Mouse (Mus musculus) neural tube, embryonic 11.5 days (tissue): Measurements from ENCODE around the gene Otud7a. TPM values are rescaled to one million over a fixed set of nuclear protein-coding genes. Genes with fewer than 3 reads are reported as not detected.
"Not testable (repeated sequence)": the region's sequence is repeated elsewhere in the genome, so short reads cannot be mapped to it uniquely, and the experiment has no call there.

Experiments
- ATAC-seq: fragments of 200-750 bp; cut with Nextera tagmentation; 2 replicates; pipeline ENCODE4 v1.8.0; 2017; ENCODE audit warnings: moderate number of reproducible peaks, mild to moderate bottlenecking, moderate TSS enrichment, moderate library complexity; ENCODE audit not compliant: insufficient read depth, low FRiP score, low TSS enrichment
- DNase-seq: peaks from one replicate; pipeline ENCODE4 v3.0.0-alpha.2; 2015; ENCODE audit warnings: low spot score
- H3K27ac ChIP-seq: fragments of 300-500 bp; sonication (generic); 2 replicates; pipeline ENCODE4 v1.5.1; 2014; ENCODE audit warnings: low read depth, mild to moderate bottlenecking, low read length
- H3K27me3 ChIP-seq: fragments of 300-500 bp; sonication (generic); 2 replicates; pipeline ENCODE4 v1.6.1; 2014; ENCODE audit warnings: mild to moderate bottlenecking, low read length, mixed read lengths; ENCODE audit not compliant: control insufficient read depth, insufficient read depth
- H3K36me3 ChIP-seq: fragments of 300-500 bp; sonication (generic); 2 replicates; pipeline ENCODE4 v1.6.1; 2014; ENCODE audit warnings: mild to moderate bottlenecking, low read length, moderate library complexity, mixed read lengths; ENCODE audit not compliant: control insufficient read depth, insufficient read depth
- H3K4me1 ChIP-seq: fragments of 300-500 bp; sonication (generic); 2 replicates; pipeline ENCODE4 v1.6.1; 2014; ENCODE audit warnings: low read length, mixed read lengths; ENCODE audit not compliant: control insufficient read depth, insufficient read depth
- H3K4me2 ChIP-seq: fragments of 300-500 bp; sonication (generic); 2 replicates; pipeline ENCODE4 v1.6.1; 2014; ENCODE audit warnings: low read depth, mild to moderate bottlenecking, moderate library complexity
- H3K4me3 ChIP-seq: fragments of 300-500 bp; sonication (generic); 2 replicates; pipeline ENCODE4 v1.5.1; 2014; ENCODE audit warnings: low read depth, low read length
- H3K9ac ChIP-seq: fragments of 300-500 bp; sonication (generic); 2 replicates; pipeline ENCODE4 v1.6.1; 2014; ENCODE audit warnings: mild to moderate bottlenecking, low read length
- H3K9me3 ChIP-seq: fragments of 300-500 bp; sonication (generic); 2 replicates; pipeline ENCODE4 v1.6.1; 2016; ENCODE audit warnings: low read length; ENCODE audit not compliant: control insufficient read depth
- WGBS: fragments of 180-500 bp; shearing (Covaris S2); extraction: QIAGEN DNeasy Blood & Tissue Kit; methylation state at CpG from one replicate; pipeline ENCODE4 v1.1.7; 2014; 5-methylcytosine and 5-hydroxymethylcytosine counted together
- polyA plus RNA-seq: library from polyadenylated mRNA; unstranded; fragments of >200 nt; fragmentation: Nextera tagmentation; extraction: Ambion mirVana; gene quantifications from 2 replicates; pipeline ENCODE4 v1.2.1, GENCODE M21; 2014

The Otud7a gene
- polyA plus RNA-seq, 1 experiment from 2014 or later = 3.2 TPM

DNA sequence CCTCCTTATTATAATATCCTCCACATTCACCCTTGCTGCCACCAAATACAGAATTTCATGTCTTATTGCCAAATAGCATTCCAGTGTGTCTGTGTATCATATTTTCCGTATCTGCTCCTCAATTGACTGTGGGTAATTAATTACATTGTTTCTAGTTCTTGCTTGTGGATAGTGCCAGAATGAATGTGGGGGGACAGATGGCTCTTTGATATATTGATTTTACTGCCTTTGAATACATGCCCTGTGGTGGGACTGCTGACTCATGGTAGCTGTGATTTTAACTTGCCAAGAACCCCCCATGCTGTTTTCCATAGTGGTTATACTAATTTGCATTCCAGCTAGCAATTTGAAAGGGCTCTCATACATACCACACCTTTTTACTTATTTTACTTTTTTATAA, 215.7 kb downstream of the Otud7a start:
- H3K27me3 ChIP-seq = no peaks in the 10 kb centered on the region
- ATAC-seq (no peak), DNase-seq (no peak)
- H3K27ac ChIP-seq = no peak overlapping the region
- no peak overlapping the region for H3K4me3 ChIP-seq
- no peaks in the 10 kb centered on the region for H3K4me1 ChIP-seq
- no peaks in the 10 kb centered on the region for H3K9me3 ChIP-seq
- 89% methylated on average over 1 of the region's 1 CpGs for whole genome bisulfite sequencing
- no peak overlapping the region for H3K4me2 ChIP-seq
- H3K36me3 ChIP-seq = no peaks in the 10 kb centered on the region
- no peak overlapping the region for H3K9ac ChIP-seq

DNA sequence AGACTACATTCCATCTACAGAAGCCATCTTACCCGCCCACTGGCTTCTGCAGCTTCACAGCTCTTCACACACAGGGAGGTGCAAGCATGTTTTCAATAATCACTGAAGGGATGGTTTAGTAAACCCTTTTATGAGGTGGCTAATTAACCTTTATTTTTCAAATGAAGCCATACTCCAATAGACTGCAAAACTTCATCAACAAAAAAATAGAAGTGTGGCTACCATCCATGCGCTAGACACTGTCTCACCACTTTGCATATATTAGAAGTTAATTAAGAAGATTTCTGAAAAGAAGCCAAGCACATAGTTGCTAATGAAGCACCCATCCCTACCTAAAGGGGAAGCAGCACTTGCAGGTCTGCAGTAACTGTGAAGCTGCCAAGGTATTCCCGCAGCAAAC, 218.2 kb downstream of the Otud7a start:
- 90% methylated on average over 3 of the region's 3 CpGs for WGBS
- Histone ChIP-seq H3K36me3 (no peaks in the 10 kb centered on the region), H3K9me3 (no peaks in the 10 kb centered on the region), H3K27ac (no peak overlapping the region), H3K4me3 (no peak overlapping the region), H3K4me2 (no peak overlapping the region), H3K4me1 (no peaks in the 10 kb centered on the region), H3K27me3 (no peaks in the 10 kb centered on the region), H3K9ac (no peak overlapping the region)
- DNase-seq = no peak
- ATAC-seq = no peak

DNA sequence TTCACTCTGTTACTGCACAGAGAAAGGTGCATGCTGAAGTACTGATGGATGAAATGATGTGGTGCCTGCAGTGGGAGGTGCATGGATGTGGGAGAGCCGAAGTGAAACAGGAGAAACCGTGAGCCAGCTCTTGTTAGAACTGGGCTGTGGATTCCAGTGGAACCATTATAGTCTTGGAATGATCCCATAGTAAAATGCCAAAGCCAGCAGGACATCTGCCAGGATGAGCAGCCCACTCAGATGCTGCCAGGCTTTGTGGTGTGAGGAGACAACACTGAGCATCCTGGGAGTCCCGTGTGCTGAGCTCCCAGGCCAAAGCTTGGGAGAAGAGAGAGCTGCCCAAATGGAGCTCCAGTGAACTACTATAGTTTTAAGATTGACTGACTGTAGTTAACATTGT, 220.9 kb downstream of the Otud7a start:
- H3K4me2 ChIP-seq = no peak overlapping the region

DNA sequence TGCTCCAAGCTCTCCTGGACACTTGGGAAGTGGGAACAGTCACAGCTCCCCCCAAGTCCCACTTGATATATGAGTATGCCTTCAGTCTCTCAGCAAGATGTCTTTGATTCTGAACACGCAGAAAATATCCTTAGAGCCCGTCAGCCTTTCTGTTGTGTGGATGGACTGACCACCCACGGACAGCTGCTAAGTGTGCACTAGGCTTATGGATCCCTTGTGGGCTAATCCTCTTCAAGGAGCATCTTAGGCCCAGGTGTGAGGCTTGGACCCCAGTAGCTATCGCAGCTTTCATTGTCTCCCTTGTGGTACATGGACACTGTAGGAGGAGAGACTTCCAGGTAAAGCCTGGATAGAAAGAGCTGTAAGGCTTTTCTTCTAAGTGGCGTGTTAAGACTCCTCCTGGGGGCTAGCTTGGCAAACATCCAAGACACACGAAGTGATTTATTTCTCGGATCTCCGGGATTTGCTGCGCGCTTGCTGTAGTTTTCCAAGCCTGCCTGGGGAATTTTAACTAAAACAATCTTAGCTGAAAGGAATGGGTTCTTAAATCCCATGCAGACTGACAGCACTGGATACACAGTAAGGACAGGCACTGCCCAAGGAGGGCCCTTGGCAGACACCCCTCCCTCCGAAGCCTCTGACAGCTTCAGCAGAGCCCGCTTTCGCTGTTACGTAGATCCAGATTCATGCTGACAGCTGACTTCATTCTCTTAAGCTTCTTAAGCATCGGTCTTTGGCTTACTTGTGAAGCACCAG, 223.6 kb downstream of the Otud7a start:
- Histone ChIP-seq H3K9ac (no peak overlapping the region), H3K4me1 (peaks cover 3% of the 10 kb centered on the region; the same call in 1 of the 2 replicates)
- WGBS = 61% methylated on average over 15 of the region's 15 CpGs

More for the DNA sequence above, 220.9 kb downstream of the Otud7a start:
- H3K36me3 ChIP-seq = no peaks in the 10 kb centered on the region
- 90% methylated on average over 3 of the region's 3 CpGs for WGBS
- no peak overlapping the region for H3K27ac ChIP-seq
- no peak overlapping the region for H3K4me3 ChIP-seq
- peaks cover 3% of the 10 kb centered on the region; the same call in 1 of the 2 replicates for H3K4me1 ChIP-seq
- no peak for DNase-seq
- ATAC-seq = no peak
- H3K27me3 ChIP-seq = no peaks in the 10 kb centered on the region
- H3K9ac ChIP-seq = no peak overlapping the region
- H3K9me3 ChIP-seq = no peaks in the 10 kb centered on the region

DNA sequence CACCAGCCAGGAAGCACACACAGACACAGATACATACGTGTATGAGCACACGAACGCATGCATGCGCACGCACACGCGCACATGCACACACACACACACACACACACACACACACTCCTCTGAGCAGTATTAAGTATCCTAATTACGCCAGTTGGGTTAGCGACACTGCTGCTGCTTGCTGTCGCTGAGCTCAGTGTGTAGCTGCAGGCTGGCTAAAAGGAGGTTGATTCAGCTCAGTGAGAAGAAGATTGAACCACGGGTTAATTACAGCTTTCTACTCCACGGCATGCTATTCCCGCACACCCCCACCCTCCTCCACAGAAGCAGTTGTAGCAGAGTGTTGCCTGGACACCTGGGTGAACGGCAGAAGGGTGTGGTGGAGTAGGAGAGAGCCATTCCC, 224.4 kb downstream of the Otud7a start:
- WGBS = 84% methylated on average over 14 of the region's 14 CpGs
- Histone ChIP-seq H3K4me3 (no peak overlapping the region), H3K9me3 (no peaks in the 10 kb centered on the region), H3K9ac (no peak overlapping the region), H3K36me3 (no peaks in the 10 kb centered on the region), H3K27me3 (no peaks in the 10 kb centered on the region), H3K27ac (no peak overlapping the region), H3K4me1 (peaks cover 3% of the 10 kb centered on the region; the same call in 1 of the 2 replicates), H3K4me2 (no peak overlapping the region)
- DNase-seq (no peak), ATAC-seq (no peak)

More for the DNA sequence above, 223.6 kb downstream of the Otud7a start:
- no peaks in the 10 kb centered on the region for H3K36me3 ChIP-seq
- no peaks in the 10 kb centered on the region for H3K9me3 ChIP-seq
- no peak overlapping the region for H3K4me3 ChIP-seq
- ATAC-seq = no peak
- no peaks in the 10 kb centered on the region for H3K27me3 ChIP-seq
- 0 out of 2 replicates have a peak overlapping the region, but pooled peaks have one; percentile 8 for H3K27ac ChIP-seq
- no peak overlapping the region for H3K4me2 ChIP-seq
- DNase-seq = peak; percentile 34

DNA sequence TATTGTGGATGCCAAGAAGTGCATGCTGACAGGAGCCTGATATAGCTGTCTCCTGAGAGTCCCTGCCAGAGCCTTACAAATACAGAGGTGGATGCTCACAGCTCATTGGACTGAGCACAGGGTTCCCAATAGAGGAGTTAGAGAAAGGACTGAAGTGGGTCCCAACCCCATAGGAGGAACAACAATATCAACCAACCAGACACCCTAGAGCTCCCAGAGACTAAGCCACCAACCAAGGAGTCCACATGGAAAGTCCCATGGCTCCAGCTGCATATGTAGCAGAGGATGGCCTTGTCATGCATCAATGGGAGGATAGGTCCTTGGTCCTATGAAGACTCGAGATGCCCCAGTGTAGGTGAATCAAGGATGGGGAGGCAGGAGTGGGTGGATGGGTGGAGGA, 226.4 kb downstream of the Otud7a start:
- not testable (repeated sequence) for DNase-seq

DNA sequence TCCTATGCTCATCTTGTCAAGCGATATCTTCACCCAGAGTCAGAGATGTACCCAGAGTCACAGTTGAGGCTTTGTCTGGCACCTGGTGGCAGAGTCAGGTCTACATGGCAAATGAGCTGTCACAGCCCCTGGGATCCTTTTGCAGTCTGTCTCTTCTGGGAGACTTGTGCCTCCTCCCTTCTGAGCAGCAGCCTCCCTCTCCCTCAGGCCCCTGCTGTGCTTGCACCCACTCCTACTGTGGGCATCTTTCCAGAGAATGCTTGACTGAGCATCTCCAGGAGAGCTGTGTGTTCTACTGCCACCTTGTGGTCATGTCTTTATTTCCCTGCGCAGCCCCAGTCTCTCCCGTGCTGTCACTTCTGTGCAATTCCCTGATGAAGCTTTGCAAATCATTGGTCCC, 227.4 kb downstream of the Otud7a start:
- Histone ChIP-seq H3K27me3 (no peaks in the 10 kb centered on the region), H3K4me3 (no peak overlapping the region), H3K27ac (no peak overlapping the region), H3K4me2 (no peak overlapping the region), H3K36me3 (no peaks in the 10 kb centered on the region), H3K9me3 (no peaks in the 10 kb centered on the region), H3K4me1 (peaks cover 3% of the 10 kb centered on the region; the same call in 1 of the 2 replicates), H3K9ac (no peak overlapping the region)
- WGBS = 19% methylated on average over 3 of the region's 3 CpGs
- ATAC-seq = peak; percentile 66
- peak; percentile 64 for DNase-seq

More for the DNA sequence above, 226.4 kb downstream of the Otud7a start:
- not testable (repeated sequence) for H3K27me3 ChIP-seq, H3K4me2 ChIP-seq, H3K4me1 ChIP-seq, H3K27ac ChIP-seq, H3K9ac ChIP-seq, H3K4me3 ChIP-seq, H3K9me3 ChIP-seq, ATAC-seq, H3K36me3 ChIP-seq
- WGBS = 83% methylated on average over 1 of the region's 1 CpGs

DNA sequence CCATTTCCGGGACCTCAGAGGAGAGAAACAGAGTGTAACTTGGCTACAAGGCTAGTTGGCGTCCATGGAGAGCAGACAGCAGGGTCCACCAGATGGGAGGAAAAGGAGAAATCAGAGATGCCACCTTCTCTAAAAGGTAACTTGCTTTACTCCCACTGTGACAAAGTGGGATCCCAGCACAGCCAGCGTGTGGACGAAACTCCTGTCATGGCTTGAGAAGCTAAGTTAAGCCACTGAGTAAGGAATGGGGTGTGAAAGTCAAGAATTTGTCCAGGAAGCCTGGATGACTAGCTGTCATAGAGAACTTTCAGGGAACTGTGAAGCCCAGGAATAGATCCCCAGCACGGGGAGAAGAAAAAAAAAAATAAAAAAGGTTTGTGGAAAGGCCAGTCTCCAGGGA, 232.1 kb downstream of the Otud7a start:
- no peaks in the 10 kb centered on the region for H3K36me3 ChIP-seq
- ATAC-seq = no peak
- no peak overlapping the region for H3K4me2 ChIP-seq
- DNase-seq = no peak
- WGBS = 88% methylated on average over 5 of the region's 5 CpGs
- no peak overlapping the region for H3K4me3 ChIP-seq
- no peak overlapping the region for H3K27ac ChIP-seq
- H3K27me3 ChIP-seq = no peaks in the 10 kb centered on the region
- H3K9me3 ChIP-seq = no peaks in the 10 kb centered on the region
- no peaks in the 10 kb centered on the region for H3K4me1 ChIP-seq
- H3K9ac ChIP-seq = no peak overlapping the region

DNA sequence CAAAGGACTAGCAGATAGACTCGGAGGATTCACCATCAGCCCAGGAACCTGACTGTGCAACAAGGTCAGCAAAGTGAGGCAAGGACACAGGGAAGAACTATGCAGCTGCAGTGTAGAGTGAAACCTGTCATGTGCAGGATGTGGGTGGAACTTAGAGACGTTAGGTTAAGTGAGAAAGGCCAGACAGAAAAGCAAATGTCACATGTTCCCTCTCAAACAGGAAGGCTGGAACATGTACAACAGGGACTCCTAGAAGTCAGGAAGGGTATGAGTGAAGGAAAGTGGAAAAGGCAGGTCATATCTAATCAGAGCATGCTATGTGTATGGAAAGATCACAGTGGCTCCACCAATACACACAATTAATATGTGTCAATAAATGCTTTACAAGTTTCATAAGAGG, 232.6 kb downstream of the Otud7a start:
- no peak for DNase-seq
- H3K27me3 ChIP-seq = no peaks in the 10 kb centered on the region
- H3K9ac ChIP-seq = no peak overlapping the region
- no peaks in the 10 kb centered on the region for H3K9me3 ChIP-seq
- no peak overlapping the region for H3K4me3 ChIP-seq
- no peak overlapping the region for H3K4me2 ChIP-seq
- H3K27ac ChIP-seq = no peak overlapping the region
- WGBS = 69% methylated on average over 2 of the region's 2 CpGs
- no peaks in the 10 kb centered on the region for H3K36me3 ChIP-seq
- no peak for ATAC-seq
- no peaks in the 10 kb centered on the region for H3K4me1 ChIP-seq
